Mouse (Mus musculus) left cerebral cortex, postnatal 36 days (tissue): ENCODE measurements at regions not wholly inside any gene's neighbourhood (a gene's known extent, or its start where the extent isn't known, plus 50 kb on each side); places are given as distances from the start of the nearest gene placed in this dataset.

ENCODE experiments used
- DNase-seq, 2 experiments: peaks; one replicate each; pipeline ENCODE4 v3.0.0; 2021 to 2022; ENCODE audit warnings: low spot score in 2 of 2, mixed read lengths in 1 of 2
- intact Hi-C: fragments of 180-260 bp; cut with DNase I; formaldehyde crosslinking; loops from one replicate; pipeline ENCODE4 v1.15.1; 2025

- intact Hi-C loops, result no loop called here
- peak; percentile 8 to 19 for DNase-seq
These were observed 53.5 kb downstream of the Csf2 start for GRCm38 (mm10) chr11:54195954-54196353.

GRCm38 (mm10) chr11:54194733-54195132 lies 54.7 kb downstream of the Csf2 start:
- DNase-seq, result no peak

GRCm38 (mm10) chr11:54192275-54192674 lies 57.2 kb downstream of the Csf2 start:
- intact Hi-C loops, result no loop called here
- DNase-seq, result no peak

More at GRCm38 (mm10) chr11:54194733-54195132, 54.7 kb downstream of the Csf2 start:
- intact Hi-C loops, result no loop called here

DNA sequence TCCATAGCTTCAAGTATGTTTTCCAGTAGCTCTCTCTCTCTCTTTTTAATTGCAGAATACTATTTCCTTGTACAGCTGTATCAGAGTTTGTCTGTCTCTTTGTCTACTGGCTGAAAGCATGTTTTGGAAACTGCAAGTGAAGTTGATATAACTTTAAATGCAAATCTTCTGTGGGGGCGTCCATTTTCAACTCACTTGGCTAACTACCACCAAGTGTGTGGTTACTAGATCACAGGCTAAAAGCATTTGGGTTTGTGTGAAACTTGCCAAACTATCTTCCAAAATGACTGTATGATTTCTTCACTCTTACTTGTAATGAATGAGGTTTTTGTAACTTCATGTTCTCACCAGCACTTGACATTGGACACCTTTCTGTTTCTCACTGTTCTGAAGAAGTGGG lies 61.6 kb downstream of the Csf2 start:
- intact Hi-C loops, result no loop called here
- DNase-seq, result no peak

GRCm38 (mm10) chr11:54187377-54187776 lies 62.1 kb downstream of the Csf2 start:
- intact Hi-C loops, result no loop called here

DNA sequence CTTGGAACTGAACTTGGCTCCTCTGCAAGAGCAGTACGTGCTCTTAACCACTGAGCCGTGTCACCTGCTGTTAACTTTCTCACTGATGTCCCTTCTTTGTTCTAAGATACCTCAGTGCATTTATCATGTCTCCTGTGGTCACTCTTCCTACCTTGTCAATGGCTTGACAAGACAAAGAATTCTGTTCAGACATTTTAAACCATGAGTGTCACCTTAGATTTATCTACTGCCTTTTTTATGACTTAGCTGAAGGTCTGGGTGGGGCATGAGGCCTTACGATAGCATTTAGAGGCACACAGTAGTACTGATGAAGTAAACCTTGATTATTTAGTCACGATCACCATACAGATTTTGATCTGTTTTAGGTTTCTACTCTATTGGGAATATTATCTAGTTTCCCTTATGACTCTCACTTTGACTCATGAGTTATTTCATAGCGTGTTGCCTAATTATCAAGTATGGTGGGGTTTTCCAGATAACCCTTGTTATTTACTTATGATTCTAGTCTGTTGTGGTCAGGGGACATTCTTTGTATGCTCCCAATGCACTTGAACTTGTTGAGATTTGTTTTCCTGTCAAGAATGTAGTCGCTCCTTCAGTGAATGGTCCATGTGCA lies 63.6 kb downstream of the Csf2 start:
- intact Hi-C loops, result no loop called here
- DNase-seq, result no peak

More at GRCm38 (mm10) chr11:54187377-54187776, 62.1 kb downstream of the Csf2 start:
- no peak for DNase-seq

DNA sequence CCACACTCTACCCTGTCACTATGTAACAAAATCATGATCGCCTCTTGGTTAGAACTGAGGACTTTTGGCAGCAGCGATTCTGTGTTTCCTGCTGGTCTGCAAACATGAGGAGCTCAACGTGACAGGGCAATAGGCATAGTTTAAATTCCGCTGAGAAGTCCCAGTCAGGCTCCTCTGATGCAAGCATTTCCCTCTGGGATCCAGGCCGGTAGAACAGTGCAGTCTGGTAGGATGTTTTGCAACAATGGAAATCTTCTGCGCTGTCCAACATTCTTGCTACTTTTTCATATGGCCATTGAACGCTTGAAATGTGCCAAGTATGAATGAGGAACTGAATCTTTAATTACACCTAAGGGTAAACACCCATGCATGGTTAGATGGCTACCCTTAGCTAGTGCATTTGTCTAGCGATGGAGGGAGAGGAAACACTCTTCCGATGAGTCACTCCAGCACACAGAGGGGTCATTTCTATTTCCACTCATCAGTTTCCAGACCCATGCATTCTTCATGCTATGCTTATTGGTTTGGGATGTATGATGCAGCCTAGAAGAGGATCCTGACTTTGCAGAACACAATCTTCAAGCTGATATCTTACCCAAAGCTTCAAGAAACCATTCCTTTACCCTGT lies 67.7 kb downstream of the Csf2 start:
- no peak for DNase-seq
- intact Hi-C loops, result no loop called here
